In genomic region chr6:127766041-127766604, GRCm38 (mm10) we compare ENCODE assay signal across 8 mouse cellular contexts. TPM values are rescaled to one million over a fixed set of nuclear protein-coding genes. Genes with fewer than 3 reads are reported as not detected.
DNase-seq lines count a peak whose midpoint lies in the region; ATAC-seq and TF ChIP-seq lines count a peak whose summit lies in the region.
"Had no signal": no experiment of that assay in that cellular context is flagged by ENCODE, and none has a peak within 500 bp of the region (broad histone marks: within the 10 kb centered on the region; RNA-seq: fewer than 3 reads in every experiment).

No protein-coding gene starts in this region.

- H3K4me2 ChIP-seq in midbrain, embryonic 13.5 days (replicated peaks), result peak overlapping the region; percentile 92

- H3K9me3 ChIP-seq in hindbrain, embryonic 10.5 days, result no peaks in the 10 kb centered on the region
- H3K9me3 ChIP-seq in midbrain, embryonic 13.5 days, result no peaks in the 10 kb centered on the region

- no peak for TF ChIP-seq POLR2A in cerebellum, adult 2 months (IDR thresholded peaks at IDR 0.05; ENCODE audit: borderline replicate concordance, insufficient read depth, low read length)

- H3K4me3 ChIP-seq in cerebellum, adult 2 months (replicated peaks; ENCODE audit: insufficient read depth, low read depth, low read length), result peak overlapping the region; percentile 45
- H3K4me3 ChIP-seq in hindbrain, embryonic 10.5 days, result peak overlapping the region; percentile 81
- peak overlapping the region; percentile 76 for H3K4me3 ChIP-seq in midbrain, embryonic 13.5 days (replicated peaks)

- peak overlapping the region; percentile 78 for H3K9ac ChIP-seq in midbrain, embryonic 13.5 days (replicated peaks)

- TF ChIP-seq CTCF in cerebellum, adult 2 months (IDR thresholded peaks at IDR 0.05; ENCODE audit: borderline replicate concordance, insufficient read depth, low read depth, low read length), result no peak

- H3K36me3 ChIP-seq in hindbrain, embryonic 10.5 days, result peaks cover 3% of the 10 kb centered on the region; the same call in 1 of the 2 replicates
- no peaks in the 10 kb centered on the region for H3K36me3 ChIP-seq in midbrain, embryonic 13.5 days

- DNase-seq in R1 (ENCODE audit: low read depth, low spot score), result peak; percentile 19
- DNase-seq in cerebellum, adult 2 months, result peak; percentile 58 to 61
- DNase-seq in hindbrain, embryonic 10.5 days (ENCODE audit: low spot score), result peak; percentile 17
- no peak for DNase-seq in ovary, postnatal 10 days (ENCODE audit: low spot score)
- no peak for DNase-seq in B cell, adult 2 months
- DNase-seq in lung, postnatal 14 days, result no peak

- no peaks in the 10 kb centered on the region; the same call in 1 of the 2 replicates for H3K27me3 ChIP-seq in cerebellum, adult 2 months (ENCODE audit: control insufficient read depth, insufficient read depth, low read length)
- peaks cover 68% of the 10 kb centered on the region for H3K27me3 ChIP-seq in hindbrain, embryonic 10.5 days (ENCODE audit: insufficient read depth, poor library complexity, severe bottlenecking)
- peaks cover 21% of the 10 kb centered on the region; the same call in 1 of the 2 replicates for H3K27me3 ChIP-seq in midbrain, embryonic 13.5 days

- H3K4me1 ChIP-seq in cerebellum, adult 2 months (ENCODE audit: control insufficient read depth, insufficient read depth, low read length), result peaks cover 2% of the 10 kb centered on the region; the same call in 1 of the 2 replicates
- peaks cover 71% of the 10 kb centered on the region for H3K4me1 ChIP-seq in hindbrain, embryonic 10.5 days (replicated peaks)
- peaks cover 50% of the 10 kb centered on the region for H3K4me1 ChIP-seq in midbrain, embryonic 13.5 days (replicated peaks)

- WGBS in cerebellum, adult 2 months, result 11% methylated on average over 9 of the region's 11 CpGs
- 8% methylated on average over 9 of the region's 11 CpGs for WGBS in hindbrain, embryonic 10.5 days
- WGBS in midbrain, embryonic 13.5 days, result 9% methylated on average over 9 of the region's 11 CpGs

- ATAC-seq in midbrain, embryonic 13.5 days, result peak; percentile 38; the same call in 1 of the 2 replicates

- H3K27ac ChIP-seq in cerebellum, adult 2 months (ENCODE audit: insufficient read depth, low read length), result no peak overlapping the region
- H3K27ac ChIP-seq in hindbrain, embryonic 10.5 days, result peak overlapping the region; percentile 93
- H3K27ac ChIP-seq in midbrain, embryonic 13.5 days, result peak overlapping the region; percentile 80; the same call in 1 of the 2 replicates
- H3K27ac ChIP-seq: kidney, postnatal 0 days had no signal

RNA-seq across cellular contexts. Expression of gene Prmt8, which starts 3.1 kb away (rescaled TPM):
- polyA plus RNA-seq in cerebellum, adult 2 months (2012; rRNA removed), result 49.0 and 49.3 TPM in 2 replicates
- 24.7 and 38.5 TPM in 2 replicates for polyA plus RNA-seq in hindbrain, embryonic 10.5 days (2016; fragmentation: Nextera tagmentation; extraction: Ambion mirVana)
- 32.1 and 32.7 TPM in 2 replicates for polyA plus RNA-seq in midbrain, embryonic 13.5 days (2015; fragmentation: Nextera tagmentation; extraction: Ambion mirVana)
- polyA plus RNA-seq: kidney, postnatal 0 days had no signal

Comparison
In these comparisons a context has a peak if more than half of its experiments do, and no peak if none do; other contexts are left out.
1. DNase-seq: peak in R1 (single experiment), cerebellum, adult 2 months (2 of 2) and hindbrain, embryonic 10.5 days (single experiment); none in ovary, postnatal 10 days (single experiment), B cell, adult 2 months (0 of 2) and lung, postnatal 14 days (single experiment).
2. Peak in every context shown above with its lines, with median percentiles within 50 percentile points of each other: H3K4me3 ChIP-seq.